Mouse (Mus musculus) ES-Bruce4 (cell line): ENCODE data around the gene Zc3h15.

ENCODE experiments used
- CTCF ChIP-seq: IDR thresholded peaks from one replicate; pipeline ENCODE4 v1.8.1; 2011; ENCODE audit warnings: low read depth, low read length
- EP300 ChIP-seq: IDR thresholded peaks from 2 replicates; pipeline ENCODE4 v1.6.1; 2011; ENCODE audit warnings: low read depth, low read length; ENCODE audit not compliant: insufficient read depth
- POLR2A ChIP-seq: IDR thresholded peaks from one replicate; pipeline ENCODE4 v1.8.1; 2011; ENCODE audit warnings: low read length; ENCODE audit not compliant: insufficient read depth

GRCm38 (mm10) chr2:83669988-83670387 lies 25.8 kb downstream of the Zc3h15 start:
- no peak for TF ChIP-seq POLR2A
- TF ChIP-seq EP300: no peak
- TF ChIP-seq CTCF: peak; percentile 35
